Mouse (Mus musculus) lung, postnatal 0 days (tissue): ENCODE measurements at regions not wholly inside any gene's neighbourhood (a gene's known extent, or its start where the extent isn't known, plus 50 kb on each side); places are given as distances from the start of the nearest gene placed in this dataset.

Experiments used
- CTCF ChIP-seq: IDR thresholded peaks from 2 replicates; pipeline ENCODE4 v1.5.1; 2016; ENCODE audit warnings: antibody characterized with exemption, mild to moderate bottlenecking
- EP300 ChIP-seq: IDR thresholded peaks from 2 replicates; pipeline ENCODE4 v1.6.1; 2016; ENCODE audit warnings: antibody characterized with exemption, mild to moderate bottlenecking, control low read depth

GRCm38 (mm10) chr1:185150431-185151129, 53.3 kb upstream of the Rab3gap2 start:
- no peak for TF ChIP-seq CTCF
- TF ChIP-seq EP300: no peak
